Mouse (Mus musculus) adrenal gland, postnatal 14 days (tissue): Measurements from ENCODE around the gene Ilkap. TPM values are rescaled to one million over a fixed set of nuclear protein-coding genes. Genes with fewer than 3 reads are reported as not detected.

Source experiments
- DNase-seq: peaks from one replicate; pipeline ENCODE4 v3.0.0; 2021; ENCODE audit warnings: mixed read lengths
- total RNA-seq: library from RNA; stranded (reverse); gene quantifications from 2 replicates; pipeline ENCODE4 v1.2.3, GENCODE M21; 2021

Ilkap gene
- total RNA-seq, 1 experiment from 2014 or later = 99.4 TPM

DNA sequence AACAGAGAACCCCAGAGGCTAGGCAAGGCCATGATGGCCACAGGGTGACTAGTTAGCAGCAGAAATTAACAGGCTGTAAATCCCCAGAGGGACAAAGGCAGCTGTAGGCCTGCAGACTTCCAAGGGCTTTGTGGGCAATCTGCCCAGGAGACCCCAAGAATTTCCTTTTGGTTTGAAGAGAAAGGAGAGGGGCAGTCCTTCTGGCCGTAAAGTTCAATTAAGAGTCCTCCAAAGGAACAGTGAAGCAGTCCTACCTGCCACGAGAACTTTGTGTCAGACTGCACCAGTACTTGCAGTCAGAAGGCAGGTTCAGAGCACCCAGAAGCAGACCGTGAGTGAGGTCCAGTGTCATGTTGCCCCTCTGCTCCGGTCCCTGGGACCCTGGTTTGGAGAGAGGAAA, 16.3 kb upstream of the Ilkap start:
- DNase-seq = no peak

DNA sequence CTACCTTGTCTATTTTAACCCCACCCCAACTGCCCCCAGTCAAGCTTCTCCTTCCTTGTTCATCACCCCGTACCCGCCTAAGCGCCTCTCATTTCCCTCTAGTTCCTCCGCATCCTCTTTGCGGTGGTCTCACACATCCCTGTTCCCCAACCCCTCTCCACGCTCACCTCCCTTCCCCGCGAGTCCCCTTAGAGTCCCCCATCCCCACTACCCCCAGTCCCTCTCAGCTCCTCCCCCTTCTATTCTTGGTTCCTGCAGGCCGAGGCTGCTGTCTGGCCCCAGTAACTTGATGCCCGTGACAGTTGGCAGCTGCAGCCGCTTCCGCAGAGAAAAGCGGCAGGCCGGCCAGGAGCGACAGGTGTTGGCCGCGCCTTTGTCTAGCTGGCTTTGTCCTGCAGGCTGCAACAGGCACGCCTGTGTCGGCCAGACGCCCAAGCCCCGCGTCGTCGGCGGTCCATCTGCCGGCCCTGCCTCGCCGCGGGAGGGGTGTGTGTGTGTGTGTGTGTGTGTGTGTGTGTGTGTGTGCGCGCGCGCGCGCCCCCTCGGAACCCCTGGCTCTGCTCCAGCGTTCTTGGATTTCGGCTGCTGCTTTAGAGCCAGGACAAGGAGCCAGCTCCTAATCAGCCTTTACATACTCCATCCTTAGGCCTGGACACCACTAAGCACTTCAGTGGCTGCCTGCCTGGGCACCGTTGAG, 15.4 kb upstream of the Ilkap start, which contains the start of gene Hes6:
Gene Hes6, minus strand, starts transcription at position 141 of the 697 bp plus-strand sequence.
- DNase-seq = peak; percentile 87

DNA sequence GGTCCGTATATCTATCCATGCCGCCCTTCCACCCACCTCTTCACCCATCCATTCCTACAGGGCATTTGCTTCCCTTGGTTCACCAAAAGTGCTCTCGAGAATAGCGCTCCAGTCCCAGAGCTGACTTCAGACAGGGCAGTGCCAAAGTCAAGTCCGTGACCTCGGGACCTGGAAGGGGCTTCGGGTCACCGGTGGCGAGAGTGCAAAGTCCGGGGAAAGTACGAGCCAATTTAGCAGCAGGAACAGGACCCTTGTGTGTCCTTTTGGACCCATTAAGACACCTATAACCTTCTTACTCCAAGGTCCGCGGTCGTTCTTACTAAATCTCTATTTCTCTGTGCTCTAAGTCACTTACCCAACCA, 14.9 kb upstream of the Ilkap start:
- no peak for DNase-seq

DNA sequence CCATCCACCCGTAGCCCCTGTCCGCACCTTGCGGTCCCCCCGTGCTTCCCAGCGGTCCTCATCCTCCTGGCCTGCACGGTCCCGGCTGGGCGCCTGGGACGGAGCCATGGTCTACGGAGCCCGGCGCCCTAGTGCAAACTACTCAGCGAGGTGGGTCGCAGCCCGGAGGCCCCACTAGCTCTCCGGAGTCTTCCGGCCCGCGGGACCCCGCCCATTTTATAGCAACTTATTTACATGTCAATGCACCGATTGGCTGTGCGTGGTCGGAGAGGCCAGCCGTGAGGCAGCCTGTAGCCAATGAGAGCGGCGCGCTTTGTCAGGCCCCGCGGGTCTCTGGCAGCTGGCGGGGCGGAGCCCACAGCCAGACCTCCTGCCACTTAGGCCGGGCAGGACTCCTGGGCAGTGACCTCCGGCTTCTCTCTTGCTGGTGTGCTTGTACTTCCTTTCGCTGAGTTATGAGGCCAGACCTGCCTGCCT, 14.5 kb upstream of the Ilkap start:
- DNase-seq = peak; percentile 98

DNA sequence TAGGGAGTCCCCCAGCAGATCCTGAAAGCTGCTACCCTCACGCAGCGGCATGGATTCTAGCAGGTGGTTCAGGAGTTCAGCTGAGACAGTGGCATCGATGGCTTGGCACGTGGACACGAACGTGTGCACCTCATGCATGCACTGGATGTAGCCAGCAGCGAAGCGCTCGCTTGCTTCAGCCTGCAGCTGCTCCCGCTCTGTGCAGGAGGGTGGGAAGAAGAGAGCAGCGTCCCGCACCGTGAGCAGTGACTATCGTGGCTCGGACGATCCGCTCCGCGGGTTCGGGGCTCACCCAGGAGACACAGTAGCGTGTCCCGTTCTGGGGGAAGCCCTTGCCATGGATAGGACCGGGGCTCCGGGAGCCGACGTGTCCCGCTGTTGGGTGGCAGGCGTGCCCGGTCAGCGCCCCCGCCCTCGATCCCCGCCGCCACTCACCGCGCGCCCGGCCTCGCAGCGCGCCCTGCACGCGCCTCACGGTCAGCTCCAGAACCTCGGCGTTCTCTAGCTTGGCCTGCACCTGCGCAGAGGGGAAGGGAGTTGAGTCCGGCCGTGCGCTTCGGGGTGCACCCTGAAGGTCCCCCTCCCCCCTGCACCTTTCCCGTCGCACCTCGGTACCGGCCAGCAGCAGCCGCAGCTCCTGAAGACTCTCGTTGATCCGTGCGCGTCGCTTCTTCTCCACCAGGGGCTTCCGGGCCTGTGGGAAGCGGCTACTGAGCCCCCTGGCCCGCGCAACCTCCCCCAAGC, 13.8 kb upstream of the Ilkap start:
- peak; percentile 75 for DNase-seq

DNA sequence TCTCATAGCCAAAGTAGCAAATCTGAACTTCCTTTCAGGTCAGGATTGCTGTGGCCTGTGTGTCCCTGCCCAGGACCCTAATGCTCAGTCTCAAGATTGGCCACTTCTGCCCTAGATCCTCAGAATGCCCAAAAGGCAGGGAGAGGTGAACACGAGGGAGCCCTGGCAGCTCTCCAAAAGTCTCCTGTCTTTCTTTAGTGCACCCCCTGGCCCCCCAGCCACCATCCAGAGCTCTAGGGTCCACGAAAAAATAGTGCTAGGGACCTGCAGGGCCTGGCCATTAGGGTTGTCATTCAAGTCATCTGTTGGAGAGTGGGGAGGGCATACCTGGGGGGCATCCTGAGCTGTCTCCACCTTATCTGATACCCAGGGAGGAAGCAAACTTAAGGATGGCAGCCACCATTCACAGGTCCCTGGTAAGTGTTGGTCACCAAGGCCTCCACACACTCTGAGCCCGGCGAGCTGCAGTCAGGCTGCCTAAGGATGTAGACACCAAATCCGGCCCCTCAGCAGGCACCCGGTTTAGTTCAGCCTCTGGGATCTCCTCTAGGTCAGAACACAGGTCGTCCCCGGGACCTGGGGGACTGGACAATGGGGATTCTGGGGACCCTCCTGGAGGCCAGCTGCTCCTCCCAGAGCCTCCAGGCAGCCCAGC, 13.1 kb upstream of the Ilkap start:
- no peak for DNase-seq

DNA sequence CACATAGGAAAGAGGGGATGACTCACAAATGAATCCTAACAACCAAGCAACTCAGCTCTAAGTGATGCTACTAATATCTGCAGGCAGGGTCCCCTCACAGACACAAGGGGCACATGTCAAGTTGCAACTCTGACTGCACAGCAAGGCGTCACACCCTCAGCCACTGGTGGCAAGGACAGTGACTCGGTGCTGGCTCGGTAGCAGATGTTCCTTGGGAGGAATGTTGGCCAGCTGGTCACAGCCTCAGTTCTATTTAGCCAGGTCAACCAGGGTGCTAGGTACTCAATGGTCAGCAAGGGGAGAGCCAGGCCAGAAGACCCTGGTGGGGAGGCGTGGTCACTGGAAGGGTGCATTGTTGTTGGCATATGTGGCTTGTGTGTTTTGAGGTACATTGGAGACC, 9.2 kb upstream of the Ilkap start:
- no peak for DNase-seq

DNA sequence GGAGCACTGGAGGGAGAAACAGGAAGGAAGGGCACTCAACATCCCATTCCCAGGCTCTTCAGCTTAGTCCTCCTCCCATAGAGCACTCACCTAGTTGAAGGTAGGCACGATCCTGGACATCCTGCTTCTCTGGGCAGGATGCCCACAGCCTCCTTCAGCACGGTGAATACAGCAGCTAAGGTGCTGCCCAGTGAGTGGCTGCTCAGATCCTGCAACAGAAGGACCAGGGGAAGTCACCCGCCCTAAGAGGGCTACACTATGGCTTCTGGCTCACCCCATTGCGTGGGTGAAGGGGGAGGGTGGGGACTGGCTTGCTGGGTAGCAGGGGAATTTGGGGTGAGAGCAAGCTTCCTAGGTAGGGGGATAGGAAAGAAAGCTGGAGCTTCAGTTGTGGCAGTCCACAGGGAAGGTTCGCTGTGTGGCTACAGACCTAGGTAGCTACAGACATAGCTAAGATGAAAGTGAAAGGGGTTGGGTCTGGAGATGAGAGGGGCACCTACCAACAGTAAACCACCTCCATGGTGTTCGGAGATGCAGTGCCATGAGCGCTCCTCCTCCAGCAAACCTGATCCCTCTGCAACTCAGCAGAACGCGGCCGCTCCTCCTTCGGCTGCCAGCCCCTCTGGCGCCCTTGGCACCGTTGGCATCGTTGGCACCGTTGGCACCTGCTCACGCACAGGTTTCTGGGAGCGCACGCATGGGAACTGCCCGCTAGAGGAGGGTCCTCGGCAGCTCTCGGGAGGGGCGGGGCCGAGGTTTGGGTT, 7.0 kb upstream of the Ilkap start:
- DNase-seq = no peak

DNA sequence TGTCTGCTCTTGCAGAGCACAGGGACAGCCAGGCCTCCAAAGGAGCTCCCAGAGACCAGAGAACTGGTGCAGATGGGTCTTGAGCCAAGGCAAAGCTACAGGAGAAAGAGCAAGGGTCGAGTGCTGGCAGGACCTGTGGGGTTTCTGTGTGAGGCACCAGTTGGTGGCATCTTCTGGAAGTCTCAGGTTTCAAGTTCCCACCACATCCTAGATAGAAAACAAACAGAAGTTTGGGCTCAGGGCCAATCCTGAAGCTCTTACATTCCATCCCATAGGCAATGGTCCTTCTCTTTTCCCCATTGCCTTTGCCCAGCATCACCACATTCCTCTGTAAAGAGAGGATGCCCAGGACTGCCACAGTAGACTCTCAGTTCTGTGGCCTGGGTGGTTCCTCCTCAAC, 6.4 kb upstream of the Ilkap start:
- no peak for DNase-seq

DNA sequence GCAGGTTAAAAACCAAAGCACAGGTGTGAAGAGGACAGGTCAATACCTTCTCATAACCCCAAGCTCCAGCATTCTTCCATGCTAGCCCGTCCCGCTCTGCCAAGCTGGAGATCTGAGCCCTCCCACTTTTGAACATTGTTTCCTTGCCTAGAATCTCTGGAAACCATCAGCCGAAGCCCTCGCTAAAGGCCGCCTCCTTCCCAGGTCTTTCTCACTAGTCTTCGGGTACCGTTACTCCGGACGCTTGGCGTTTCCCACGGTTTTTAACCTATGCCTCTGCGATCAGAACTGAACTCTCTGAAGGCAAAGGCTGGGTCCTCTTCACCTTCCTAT, 722 bp downstream of the Ilkap start:
- no peak for DNase-seq

DNA sequence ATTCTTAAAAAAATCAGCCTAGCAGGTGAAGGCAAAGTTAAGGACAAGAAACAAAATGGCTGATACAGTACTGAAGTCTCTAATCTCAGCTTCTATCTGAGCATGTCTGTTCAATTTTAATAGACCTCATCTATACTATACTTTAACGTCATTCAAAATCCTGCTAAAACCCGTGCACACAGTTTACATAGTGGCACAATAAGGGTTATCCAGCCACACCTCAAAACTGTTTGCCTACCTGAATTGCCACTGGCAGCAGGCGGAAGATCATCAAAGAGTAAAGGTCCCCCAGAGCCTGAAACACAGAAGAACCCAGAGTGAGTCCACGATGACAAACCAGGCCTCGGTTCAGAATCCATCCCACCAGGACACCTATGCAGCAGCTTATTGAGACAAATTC, 8.2 kb downstream of the Ilkap start:
- no peak for DNase-seq

DNA sequence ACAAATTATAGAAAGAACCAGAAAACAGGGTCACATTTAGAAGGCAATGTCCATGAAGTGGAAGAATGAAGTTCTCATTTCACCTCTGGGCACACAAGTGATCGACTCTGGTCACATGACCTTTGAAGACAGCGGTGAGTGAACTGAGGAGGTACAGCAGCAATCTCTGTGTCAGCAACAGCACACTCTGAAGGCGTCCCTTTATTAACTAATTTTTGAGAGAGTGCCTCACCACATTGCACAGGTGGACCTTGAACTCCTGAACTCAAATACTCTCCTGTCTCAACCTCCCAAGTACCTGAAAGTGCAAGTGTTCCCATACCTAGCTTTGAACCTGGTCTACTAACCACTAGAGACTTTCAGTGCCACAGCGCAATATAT, 17.5 kb downstream of the Ilkap start:
- DNase-seq = no peak

DNA sequence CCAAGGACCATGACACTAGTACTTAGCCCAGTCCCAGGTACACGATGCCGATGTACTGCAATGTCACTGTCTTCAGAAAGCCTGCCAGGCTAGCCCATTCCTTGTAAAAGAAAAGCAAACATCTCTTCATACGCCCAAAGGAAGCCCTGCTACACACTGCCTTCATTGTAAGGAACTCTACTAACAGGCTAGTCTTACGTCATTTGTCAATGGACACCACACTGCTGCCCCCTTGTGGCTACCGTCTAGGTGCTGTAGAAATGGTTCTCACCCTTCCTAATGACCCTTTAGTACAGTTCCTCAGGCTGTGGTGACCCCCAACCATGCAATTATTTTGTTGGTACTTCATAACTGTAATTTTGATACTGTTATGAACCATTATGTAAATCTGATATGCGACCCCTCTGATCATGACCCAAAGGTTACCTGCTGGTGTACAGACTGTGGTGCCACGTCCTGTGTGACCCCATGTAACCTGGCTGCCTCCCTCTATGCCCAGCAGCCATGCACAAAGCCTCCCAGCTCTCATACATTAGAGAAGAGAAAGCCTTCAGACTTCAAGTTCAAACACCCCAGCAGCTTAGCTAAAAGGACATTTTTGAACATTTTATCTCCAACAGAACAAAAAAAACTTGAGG, 18.0 kb downstream of the Ilkap start:
- peak; percentile 86 for DNase-seq

DNA sequence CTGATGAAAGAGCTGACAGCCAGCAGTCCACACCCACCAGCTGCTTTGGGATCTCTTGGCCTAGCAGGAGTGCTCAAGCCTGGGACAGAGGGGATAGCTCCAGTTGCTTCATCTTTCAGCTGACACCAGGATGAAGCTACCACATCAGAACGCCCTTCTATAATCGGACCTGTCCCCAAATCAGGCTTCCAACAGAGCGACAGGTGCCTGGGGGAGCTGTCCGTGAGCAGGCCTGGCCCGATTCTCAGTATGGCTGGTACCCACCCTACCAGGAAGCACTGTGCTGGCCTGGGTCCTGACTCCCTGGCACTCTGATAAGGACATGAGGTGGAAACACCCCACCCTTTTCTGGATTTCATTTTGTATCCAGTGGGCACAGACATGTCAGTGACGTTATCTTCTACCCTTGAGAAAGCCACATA, 25.2 kb downstream of the Ilkap start:
- DNase-seq = no peak

DNA sequence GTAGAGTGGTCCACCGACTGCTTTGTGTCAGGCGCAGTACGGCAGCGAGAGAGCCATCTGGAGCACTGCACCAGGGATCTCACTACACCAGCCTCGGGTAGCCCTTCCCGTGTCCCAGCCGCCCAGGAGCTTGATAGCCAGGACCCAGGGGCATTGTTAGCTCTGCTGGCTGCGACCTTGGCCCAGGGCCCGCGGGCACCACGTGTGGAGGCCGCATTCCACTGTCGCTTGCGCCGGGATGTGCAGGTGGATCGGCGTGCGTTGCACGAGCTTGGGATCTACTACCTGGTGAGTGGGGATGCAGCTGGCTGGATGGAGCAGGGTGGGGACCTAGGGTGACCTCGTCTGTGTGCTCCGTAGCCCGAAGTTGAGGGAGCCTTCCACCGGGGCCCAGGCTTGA, 28.6 kb downstream of the Ilkap start:
- peak; percentile 74 for DNase-seq

DNA sequence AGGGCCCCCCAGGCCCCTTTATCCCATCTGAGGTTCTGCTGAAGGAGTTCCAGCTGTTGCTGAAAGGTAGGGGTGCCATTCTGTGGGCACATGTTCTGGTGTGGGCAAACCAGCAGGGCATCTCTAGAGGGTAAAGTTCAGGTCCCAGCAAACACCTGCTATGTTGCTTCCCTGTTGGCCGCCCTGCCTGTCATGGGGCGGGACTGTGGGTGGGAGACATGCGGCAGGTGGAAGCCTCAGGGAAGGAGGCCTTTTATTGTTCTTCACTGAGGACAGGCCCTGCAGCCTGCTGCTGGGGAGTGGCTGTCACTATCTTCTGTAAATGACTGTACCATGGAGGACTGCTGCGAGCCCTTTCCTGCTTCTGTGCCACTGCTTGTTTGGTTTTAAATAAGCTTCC, 29.2 kb downstream of the Ilkap start:
- no peak for DNase-seq

DNA sequence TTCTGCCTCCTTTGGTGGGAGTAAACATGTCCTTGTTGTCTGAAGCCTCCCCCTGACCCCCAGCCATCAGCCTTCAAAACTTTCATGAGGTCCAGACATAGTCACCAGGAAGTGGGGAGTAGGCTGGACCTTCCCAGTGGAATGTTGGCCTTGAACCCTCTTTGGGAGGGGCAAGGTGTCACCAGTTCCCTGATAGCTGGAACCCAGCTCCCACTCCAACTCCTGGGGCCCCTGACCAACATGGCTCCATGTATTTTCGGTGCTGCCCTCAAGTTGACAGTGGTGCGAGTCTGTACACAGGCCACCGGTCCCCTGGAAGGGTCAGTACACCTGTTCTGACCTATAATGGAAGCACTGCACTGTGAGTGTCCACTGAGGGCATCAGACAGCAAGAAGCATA, 31.3 kb downstream of the Ilkap start:
- DNase-seq = no peak

DNA sequence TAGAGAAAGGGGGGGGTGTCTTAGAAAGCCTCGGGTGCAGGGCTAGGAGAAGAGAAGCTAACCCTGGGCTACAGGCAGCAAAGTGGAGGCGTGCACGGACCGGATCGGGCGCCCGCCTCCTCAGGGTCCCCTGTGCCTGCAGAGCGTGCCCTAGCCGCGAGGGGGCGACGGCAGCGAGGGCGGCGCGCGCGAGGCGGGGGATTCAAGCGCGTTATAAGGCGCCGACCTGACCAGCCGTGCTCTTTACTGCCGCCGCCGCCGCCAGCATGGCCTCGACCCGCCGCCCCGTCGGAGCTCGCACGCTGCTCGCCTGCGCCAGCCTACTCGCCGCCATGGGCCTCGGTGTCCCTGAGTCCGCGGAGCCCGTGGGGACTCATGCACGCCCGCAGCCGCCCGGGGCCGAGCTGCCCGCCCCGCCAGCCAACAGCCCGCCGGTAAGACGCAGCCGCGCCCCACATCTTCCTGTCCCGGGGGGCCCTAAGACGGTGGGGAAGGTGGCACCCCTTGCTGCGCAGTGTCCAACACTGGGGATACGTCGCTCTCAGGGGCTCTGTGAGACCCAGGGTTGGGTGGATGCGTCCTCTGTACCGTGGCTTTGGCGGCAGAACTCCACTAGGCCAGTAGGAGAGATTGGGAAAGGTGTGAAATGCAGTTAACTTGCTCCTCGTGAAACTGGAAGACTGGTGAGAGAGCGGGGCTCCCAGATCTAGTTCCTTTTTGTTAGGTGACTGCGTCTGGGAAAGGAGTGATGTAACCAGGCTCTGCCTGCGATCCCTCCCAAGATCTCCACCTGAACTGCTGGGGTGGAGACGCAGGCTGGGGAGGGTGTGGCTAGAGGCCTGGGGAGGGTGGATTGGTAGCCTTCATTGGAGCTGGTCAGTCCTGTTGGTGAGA, 32.2 kb downstream of the Ilkap start, which contains the start of gene Erfe:
Gene Erfe, plus strand, starts transcription at position 216 of the 894 bp plus-strand sequence.
- peak; percentile 89 for DNase-seq

DNA sequence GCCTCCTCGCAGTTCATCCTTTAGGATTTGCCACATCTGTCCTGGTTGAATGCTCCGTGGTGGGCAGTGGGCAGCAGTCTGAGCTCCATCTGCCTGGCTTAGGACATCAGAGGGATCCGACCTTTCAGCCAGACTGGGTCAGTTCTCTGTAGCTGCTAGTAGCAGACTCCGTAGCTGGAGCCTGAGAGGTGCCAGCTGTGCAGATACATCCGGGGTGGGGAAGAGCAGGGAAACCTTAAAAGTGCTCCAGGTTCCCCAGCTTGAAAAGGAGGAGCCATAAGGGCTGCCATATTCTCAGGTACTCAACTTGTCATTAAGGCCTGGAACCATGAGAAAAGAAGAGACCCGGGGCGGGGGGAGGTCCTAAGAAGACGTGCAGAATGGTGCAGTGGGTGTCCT, 32.8 kb downstream of the Ilkap start:
- DNase-seq = no peak

DNA sequence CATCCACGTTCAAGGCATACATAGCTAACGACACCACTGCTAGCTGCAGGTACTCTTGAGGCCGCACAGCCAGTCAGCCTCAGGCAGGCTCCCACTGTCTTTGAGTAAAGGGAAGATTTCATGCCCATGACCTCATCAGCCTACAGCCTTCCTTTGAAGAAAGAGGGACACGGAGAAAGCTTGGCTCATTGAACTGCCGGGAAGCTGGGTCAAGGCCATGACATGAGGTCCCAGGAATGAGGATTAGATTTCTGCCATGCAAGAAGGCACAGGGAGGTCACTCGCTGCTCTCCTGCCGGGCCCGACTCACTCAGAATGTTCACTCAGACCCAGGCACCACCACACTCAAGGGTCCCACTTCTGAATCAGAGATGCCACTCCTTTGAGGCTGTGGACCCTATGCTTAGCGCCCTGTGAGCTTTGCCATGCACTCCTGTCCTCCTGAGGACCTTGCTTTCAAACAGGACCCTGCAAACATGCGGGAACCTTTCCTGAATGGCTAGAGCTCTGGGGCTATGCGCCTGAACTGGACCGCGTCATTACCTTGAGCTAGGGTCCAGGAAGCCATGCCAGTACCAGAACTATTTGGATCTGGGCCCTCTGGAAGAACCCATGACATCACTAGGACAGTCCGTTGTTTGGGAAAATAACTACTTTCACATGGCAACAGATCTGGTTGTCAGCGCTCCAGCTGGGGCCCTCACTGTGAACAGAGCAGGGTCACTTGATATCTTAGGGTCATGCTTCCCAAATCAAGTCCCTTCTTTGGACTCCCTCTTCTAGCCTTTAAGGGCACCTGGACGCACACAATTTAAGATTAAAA, 33.6 kb downstream of the Ilkap start:
- no peak for DNase-seq
